Mouse (Mus musculus) bone marrow macrophage, adult 2 months (primary cell): ENCODE data around the gene Fars2.

ENCODE experiments used
- CTCF ChIP-seq: IDR thresholded peaks from 2 replicates; pipeline ENCODE4 v1.5.1; 2012; ENCODE audit warnings: low read depth, mild to moderate bottlenecking, low read length, moderate library complexity
- POLR2A ChIP-seq: IDR thresholded peaks from 2 replicates; pipeline ENCODE4 v1.6.1; 2012; ENCODE audit warnings: mild to moderate bottlenecking, low read depth, low read length, borderline replicate concordance

GRCm38 (mm10) chr13:36214056-36214455 is 96.8 kb downstream of the Fars2 start:
- TF ChIP-seq POLR2A (no peak), CTCF (no peak)
